Mouse (Mus musculus) testis, postnatal 14 days (tissue): Measurements from ENCODE around the gene 9230104L09Rik.
A peak's percentile ranks its signal among the peaks of the same experiment; 100 is the strongest.

Source experiments
- DNase-seq: peaks from one replicate; pipeline ENCODE4 v3.0.0; 2021; ENCODE audit warnings: low spot score

The 9230104L09Rik gene

GRCm38 (mm10) chr2:148864966-148865365 is at the start of gene 9230104L09Rik:
Gene 9230104L09Rik, minus strand, starts transcription at chr2:148865038.
- DNase-seq: no peak

GRCm38 (mm10) chr2:148902286-148902685 is 37.4 kb upstream of the 9230104L09Rik start:
- DNase-seq: peak; percentile 17

- DNase-seq: no peak
Observed at GRCm38 (mm10) chr2:148900305-148900704, 35.5 kb upstream of the 9230104L09Rik start.

- no peak for DNase-seq
Observed at GRCm38 (mm10) chr2:148896219-148896618, 31.4 kb upstream of the 9230104L09Rik start.

- no peak for DNase-seq
Observed at GRCm38 (mm10) chr2:148893107-148893506, 28.3 kb upstream of the 9230104L09Rik start.

- no peak for DNase-seq
Observed at GRCm38 (mm10) chr2:148890021-148890851, 25.4 kb upstream of the 9230104L09Rik start.

DNA sequence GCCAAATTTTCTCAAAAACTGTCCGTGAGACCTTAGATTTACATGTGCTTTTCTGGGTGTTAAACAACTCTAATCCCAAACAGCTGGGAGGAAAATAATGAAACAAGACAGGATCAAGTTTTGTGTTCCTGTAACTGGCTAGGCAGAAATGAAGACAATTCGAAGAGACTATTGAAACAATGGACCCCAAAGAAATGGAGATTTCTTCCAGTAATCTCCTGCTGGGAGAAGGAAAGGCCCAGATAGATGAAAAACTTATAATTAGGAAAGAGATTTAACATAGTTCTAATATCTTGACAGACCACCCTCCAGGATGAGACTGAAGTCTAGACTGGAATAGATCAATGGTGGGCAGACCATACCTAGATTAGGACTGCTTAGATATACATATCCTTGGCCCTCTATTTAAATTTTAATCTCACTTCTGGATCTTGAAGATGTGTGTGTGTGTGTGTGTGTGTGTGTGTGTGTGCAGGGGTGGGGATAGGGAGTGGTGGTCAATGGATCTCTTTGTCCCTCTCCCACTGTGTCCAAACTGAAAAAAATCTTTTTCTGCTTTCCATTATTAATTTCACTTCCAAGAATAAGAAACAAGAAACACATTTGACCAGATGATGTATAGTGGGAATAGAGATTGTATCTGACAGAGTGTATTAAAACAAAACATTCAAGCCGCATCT is 24.6 kb upstream of the 9230104L09Rik start:
- no peak for DNase-seq

DNA sequence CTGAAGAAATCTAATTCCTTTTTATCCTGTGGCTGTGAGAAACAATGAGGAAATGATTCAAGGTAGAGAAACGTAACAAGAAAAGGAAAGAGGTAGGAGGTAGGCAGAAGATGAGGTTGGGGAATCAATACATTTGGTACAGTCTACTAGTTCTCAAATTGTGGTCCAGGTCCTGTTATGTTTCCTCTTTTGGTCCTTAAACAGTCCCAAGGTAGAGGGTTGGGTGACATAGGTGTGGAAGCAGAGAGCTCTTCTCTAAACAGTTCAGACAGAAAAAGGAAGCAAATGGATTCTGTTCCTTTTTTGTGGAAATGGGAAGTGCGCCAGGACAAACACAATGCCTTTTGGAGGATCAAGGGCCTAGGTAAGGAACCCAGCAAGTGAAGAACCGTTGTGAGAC is 24.0 kb upstream of the 9230104L09Rik start:
- no peak for DNase-seq

GRCm38 (mm10) chr2:148884738-148885137 is 19.9 kb upstream of the 9230104L09Rik start:
- DNase-seq: no peak

- no peak for DNase-seq
Observed at GRCm38 (mm10) chr2:148879199-148879598, 14.4 kb upstream of the 9230104L09Rik start.

- DNase-seq: no peak
Observed at GRCm38 (mm10) chr2:148878641-148879130, 13.8 kb upstream of the 9230104L09Rik start.

DNA sequence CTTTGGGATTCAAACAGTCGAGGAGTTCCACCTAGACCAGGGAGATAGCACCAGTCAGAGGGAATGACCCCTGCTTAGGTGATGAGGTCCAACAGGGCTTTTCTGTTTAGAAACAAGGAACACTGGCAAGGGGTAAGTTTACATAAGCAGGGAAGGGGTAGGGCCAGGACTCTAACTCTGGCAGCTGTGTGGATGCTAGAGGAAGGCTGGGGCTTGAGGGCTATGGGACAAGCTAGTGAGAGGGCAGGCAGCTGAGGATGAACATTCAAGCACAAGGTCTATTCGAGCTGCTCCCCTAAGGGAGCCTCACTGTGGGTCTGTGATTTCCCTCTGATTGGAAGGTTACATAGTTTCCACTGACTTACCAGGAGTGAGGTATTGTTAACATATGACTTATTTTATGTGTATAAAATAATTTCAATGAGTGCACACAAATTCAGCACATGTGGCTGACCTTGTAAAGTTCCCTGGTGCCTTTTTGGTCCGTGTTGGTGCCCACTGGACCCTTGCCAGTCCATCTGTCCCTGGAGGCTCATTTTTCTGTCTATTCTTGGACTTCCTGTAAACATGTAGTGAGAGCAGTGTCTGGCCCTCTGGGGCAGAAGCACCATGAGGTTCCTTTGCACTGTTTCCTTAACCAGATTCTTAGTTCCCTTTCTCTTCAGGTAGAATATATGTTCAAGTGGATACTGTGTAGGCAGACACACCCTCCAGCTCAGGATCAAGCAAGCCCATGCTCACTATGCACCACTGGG is 12.4 kb upstream of the 9230104L09Rik start:
- peak; percentile 15 for DNase-seq

DNA sequence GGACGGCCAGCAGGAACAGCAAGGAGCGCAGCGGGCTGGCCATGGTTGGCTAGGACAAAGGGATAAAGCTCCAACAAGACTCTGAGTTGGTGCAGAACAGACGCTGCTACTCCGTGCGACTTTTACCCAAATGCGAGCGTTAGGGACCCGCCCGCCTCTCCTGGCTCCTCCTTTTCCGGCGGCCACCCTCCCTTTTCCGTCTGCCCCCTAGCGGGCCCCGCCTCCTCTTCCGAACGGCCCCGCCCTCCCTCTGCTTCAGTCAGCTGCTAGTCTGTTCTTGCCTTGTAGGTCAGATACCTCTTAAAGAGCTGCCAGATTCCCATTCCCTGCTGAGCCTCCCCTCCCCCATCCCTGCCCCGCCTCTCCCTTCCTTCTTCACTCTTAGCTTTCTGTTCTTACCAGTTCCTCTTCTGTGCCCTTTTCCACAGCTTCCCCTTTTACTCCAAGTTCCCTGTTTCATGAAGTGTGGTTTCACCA is 10.5 kb upstream of the 9230104L09Rik start, which contains the start of gene Cst3:
Cst3 (minus strand) TSS at position 358 of the 477 bp plus-strand sequence.
- peak; percentile 89 for DNase-seq

DNA sequence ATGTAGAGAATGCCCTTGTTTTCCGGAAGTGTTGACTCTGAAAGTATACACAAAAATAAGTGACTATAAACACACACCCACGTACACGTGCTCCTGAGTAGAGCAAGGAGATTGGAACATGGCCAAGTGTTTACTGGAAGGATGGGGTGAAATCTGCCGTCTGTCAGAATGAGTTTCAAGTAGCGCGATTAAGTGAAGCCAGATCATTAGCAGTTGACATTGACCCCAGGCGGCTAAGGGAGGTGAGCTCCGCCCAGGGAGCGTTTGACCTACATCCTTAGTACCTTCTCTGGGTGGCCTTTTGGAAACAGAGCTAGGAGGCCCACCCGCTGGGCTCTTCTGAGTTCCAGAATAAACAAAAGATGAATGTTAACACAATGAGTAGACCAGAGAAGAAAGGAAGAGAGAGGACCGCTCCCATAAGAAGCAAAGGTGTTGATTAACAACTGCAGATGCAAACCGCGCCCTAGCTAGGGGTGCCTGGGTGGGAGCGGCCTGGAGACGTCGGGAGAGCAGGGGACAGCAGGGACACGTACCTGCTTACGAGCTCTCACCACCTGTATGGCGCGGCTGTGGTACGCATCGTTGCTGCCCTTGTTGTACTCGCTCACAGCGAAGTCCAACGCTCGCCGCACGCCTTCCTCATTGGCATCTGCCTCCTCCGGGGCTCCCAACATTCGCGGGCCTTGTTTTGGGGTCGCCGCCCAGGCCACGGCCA is 9.9 kb upstream of the 9230104L09Rik start:
- DNase-seq: no peak

GRCm38 (mm10) chr2:148874224-148874616 is 9.4 kb upstream of the 9230104L09Rik start:
- DNase-seq: no peak

- no peak for DNase-seq
Observed at GRCm38 (mm10) chr2:148872860-148873259, 8.0 kb upstream of the 9230104L09Rik start.

DNA sequence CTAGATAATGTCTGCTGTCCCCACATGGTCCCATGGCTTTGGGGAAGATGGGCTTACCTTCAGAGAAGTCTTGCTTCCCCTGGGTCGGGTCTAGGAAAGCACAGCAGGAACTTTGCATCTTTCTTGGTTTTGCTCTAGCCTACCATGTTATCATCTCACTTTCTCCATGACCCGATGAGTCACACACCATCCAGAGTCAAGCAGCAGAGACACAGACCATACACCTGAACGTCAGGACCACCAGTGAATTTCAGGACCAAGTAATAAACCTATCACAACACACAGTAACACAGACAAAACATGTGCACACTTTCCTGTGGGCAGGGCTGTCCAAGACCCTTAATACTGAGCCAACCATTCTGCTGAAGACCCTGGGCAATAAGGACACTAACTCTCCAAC is 5.7 kb upstream of the 9230104L09Rik start:
- DNase-seq: no peak

GRCm38 (mm10) chr2:148868959-148869358 is 4.1 kb upstream of the 9230104L09Rik start:
- DNase-seq: no peak

DNA sequence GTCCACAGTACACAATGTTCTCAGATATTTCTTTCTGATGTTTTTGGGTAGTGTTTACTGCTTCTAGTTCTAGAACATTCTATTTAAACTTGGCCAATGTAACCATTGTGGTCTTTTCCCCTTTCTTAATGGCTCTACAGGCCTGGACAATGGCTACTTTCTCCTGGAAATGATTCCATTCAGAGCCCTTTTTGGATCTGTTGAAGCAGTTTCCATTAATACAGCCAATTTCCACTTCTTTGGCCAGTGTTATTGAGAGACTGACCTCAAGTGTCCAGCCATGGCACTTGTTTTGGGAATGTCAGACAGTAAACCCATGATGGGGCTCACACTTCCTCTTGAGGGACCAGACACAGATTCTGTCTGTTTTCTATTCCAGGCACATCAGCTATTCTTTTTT is 3.1 kb downstream of the 9230104L09Rik start:
- no peak for DNase-seq

DNA sequence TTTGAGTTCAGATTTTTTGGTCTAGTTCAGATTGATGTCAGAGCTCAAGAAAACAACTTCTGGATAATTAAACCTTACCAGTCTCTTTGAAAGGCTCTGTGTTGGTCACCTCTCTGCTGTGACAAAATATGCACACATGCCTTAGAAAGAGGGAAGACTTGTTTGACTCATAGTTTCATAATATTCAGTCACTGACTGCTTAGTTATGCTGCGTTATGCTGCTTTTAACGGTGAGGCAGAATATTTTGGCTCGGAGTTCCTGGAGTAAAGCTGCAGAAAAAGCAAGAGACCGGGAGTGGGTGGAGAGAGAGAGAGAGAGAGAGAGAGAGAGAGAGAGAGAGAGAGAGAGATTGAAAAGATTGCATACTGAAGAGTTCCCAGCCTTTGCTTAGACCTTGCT is 3.8 kb downstream of the 9230104L09Rik start:
- no peak for DNase-seq

- DNase-seq: no peak
Observed at GRCm38 (mm10) chr2:148857506-148857905, 7.3 kb downstream of the 9230104L09Rik start.
